Mouse (Mus musculus): ENCODE measurements around the gene Tmem268. TPM values are rescaled to one million over a fixed set of nuclear protein-coding genes. Genes with fewer than 3 reads are reported as not detected.

Gene Tmem268
- polyA plus RNA-seq, 1 experiment from 2014 or later, result 6.2 TPM

GRCm38 (mm10) chr4:63552865-63553264 is 5.7 kb upstream of the Tmem268 start:
- no peak overlapping the region for H3K27ac ChIP-seq (ENCODE audit: low read depth, low read length)
- no peak for ATAC-seq (ENCODE audit: low FRiP score)
- no peak for DNase-seq (ENCODE audit: low spot score, missing footprints)
- no peaks in the 10 kb centered on the region for H3K27me3 ChIP-seq (ENCODE audit: control insufficient read depth, insufficient read depth, low read length)
- 88% methylated on average over 1 of the region's 1 CpGs for WGBS
- H3K9me3 ChIP-seq (ENCODE audit: control insufficient read depth, low read length), result no peaks in the 10 kb centered on the region
- peaks cover 29% of the 10 kb centered on the region for H3K36me3 ChIP-seq (ENCODE audit: control insufficient read depth, insufficient read depth, low read length)
- no peak overlapping the region for H3K4me3 ChIP-seq (ENCODE audit: low read depth, low read length)
- H3K9ac ChIP-seq (ENCODE audit: low read length), result no peak overlapping the region
- H3K4me1 ChIP-seq (ENCODE audit: control insufficient read depth, insufficient read depth, low read length), result peaks cover 23% of the 10 kb centered on the region
- no peak overlapping the region for H3K4me2 ChIP-seq

DNA sequence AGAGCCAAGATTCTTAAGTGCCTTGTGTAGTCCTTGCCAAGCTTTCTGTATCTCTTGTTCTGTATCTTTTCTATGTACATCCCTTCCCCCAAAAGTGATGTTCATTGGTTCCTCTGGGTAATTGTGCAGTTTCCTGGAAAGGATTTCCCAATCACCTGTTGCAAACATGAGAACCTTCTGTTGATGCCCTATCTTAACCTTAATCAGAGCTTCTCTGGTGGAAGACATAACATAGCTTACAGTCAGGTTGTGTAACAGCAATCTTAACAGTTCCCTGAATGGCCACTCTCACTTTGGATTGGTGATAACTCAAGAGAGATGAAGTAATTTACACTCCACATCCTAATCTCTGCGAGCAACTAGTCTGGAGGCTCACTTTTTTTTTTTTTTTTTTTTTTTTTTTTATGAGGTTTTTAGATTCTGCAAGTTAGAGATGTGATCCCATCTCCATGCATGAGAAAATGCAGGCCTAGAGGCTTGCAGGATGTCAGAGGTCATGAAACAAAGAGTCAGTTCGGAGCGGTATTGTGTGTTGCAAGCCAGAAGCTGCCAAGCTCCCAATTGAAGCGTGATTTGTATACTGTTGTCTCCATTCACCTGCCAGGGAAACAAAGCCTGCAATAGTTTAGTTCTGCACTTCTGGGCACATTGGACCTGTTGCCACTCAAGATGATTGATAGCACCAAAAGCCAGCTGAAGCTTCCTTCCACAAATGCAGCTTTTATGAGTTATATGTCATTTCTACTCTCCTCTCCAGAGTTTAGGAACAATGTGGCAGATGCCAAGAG is 4.6 kb upstream of the Tmem268 start:
- DNase-seq (ENCODE audit: low spot score, missing footprints), result no peak

GRCm38 (mm10) chr4:63554616-63555015 is 4.0 kb upstream of the Tmem268 start:
- no peak for ATAC-seq (ENCODE audit: low FRiP score)
- H3K27ac ChIP-seq (ENCODE audit: low read depth, low read length), result no peak overlapping the region; the same call in 1 of the 2 replicates
- peaks cover 38% of the 10 kb centered on the region for H3K4me1 ChIP-seq (ENCODE audit: control insufficient read depth, insufficient read depth, low read length)
- no peak overlapping the region for H3K4me2 ChIP-seq
- peaks cover 16% of the 10 kb centered on the region for H3K36me3 ChIP-seq (ENCODE audit: control insufficient read depth, insufficient read depth, low read length)
- H3K9me3 ChIP-seq (ENCODE audit: control insufficient read depth, low read length), result no peaks in the 10 kb centered on the region
- no peaks in the 10 kb centered on the region for H3K27me3 ChIP-seq (ENCODE audit: control insufficient read depth, insufficient read depth, low read length)
- H3K9ac ChIP-seq (ENCODE audit: low read length), result no peak overlapping the region
- 44% methylated on average over 3 of the region's 3 CpGs for WGBS
- no peak overlapping the region for H3K4me3 ChIP-seq (ENCODE audit: low read depth, low read length)
- DNase-seq (ENCODE audit: low spot score, missing footprints), result no peak

More for the DNA sequence above, 4.6 kb upstream of the Tmem268 start:
- no peak for ATAC-seq (ENCODE audit: low FRiP score)
- Histone ChIP-seq H3K4me2 (no peak overlapping the region), H3K9ac (ENCODE audit: low read length) (no peak overlapping the region), H3K27ac (ENCODE audit: low read depth, low read length) (no peak overlapping the region; the same call in 1 of the 2 replicates), H3K4me1 (ENCODE audit: control insufficient read depth, insufficient read depth, low read length) (peaks cover 32% of the 10 kb centered on the region), H3K4me3 (ENCODE audit: low read depth, low read length) (no peak overlapping the region), H3K9me3 (ENCODE audit: control insufficient read depth, low read length) (no peaks in the 10 kb centered on the region), H3K36me3 (ENCODE audit: control insufficient read depth, insufficient read depth, low read length) (peaks cover 23% of the 10 kb centered on the region), H3K27me3 (ENCODE audit: control insufficient read depth, insufficient read depth, low read length) (no peaks in the 10 kb centered on the region)
- 36% methylated on average over 4 of the region's 4 CpGs for WGBS

- H3K27ac ChIP-seq (ENCODE audit: low read depth, low read length), result no peak overlapping the region
Measured at GRCm38 (mm10) chr4:63555111-63555510, 3.5 kb upstream of the Tmem268 start.

DNA sequence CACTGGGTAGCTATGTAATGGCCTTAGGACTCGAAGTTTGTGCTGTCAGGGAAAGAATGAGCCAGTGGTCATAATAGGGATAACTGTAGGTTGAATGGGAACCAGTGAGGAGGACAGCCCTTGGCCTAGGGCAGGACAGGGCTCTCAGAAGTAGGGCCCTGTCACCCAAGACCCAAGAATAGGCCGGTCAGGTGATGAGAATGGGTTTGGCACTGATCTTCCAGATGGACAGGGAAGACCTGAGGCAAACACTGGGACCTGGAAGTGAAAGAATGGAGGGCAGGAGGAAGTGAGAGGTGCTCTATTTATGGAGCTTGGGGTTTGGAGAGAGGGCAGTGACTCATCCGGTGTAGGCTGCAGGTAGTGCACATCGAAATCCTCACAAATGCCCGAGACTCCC is 1.9 kb upstream of the Tmem268 start:
- H3K27ac ChIP-seq (ENCODE audit: low read depth, low read length), result no peak overlapping the region
- H3K9ac ChIP-seq (ENCODE audit: low read length), result no peak overlapping the region
- no peak for ATAC-seq (ENCODE audit: low FRiP score)
- no peaks in the 10 kb centered on the region for H3K27me3 ChIP-seq (ENCODE audit: control insufficient read depth, insufficient read depth, low read length)
- no peaks in the 10 kb centered on the region for H3K9me3 ChIP-seq (ENCODE audit: control insufficient read depth, low read length)
- WGBS, result 67% methylated on average over 5 of the region's 5 CpGs
- H3K4me3 ChIP-seq (ENCODE audit: low read depth, low read length), result no peak overlapping the region
- H3K4me1 ChIP-seq (ENCODE audit: control insufficient read depth, insufficient read depth, low read length), result peaks cover 45% of the 10 kb centered on the region
- DNase-seq (ENCODE audit: low spot score, missing footprints), result no peak
- no peak overlapping the region for H3K4me2 ChIP-seq
- peaks cover 8% of the 10 kb centered on the region; the same call in 1 of the 2 replicates for H3K36me3 ChIP-seq (ENCODE audit: control insufficient read depth, insufficient read depth, low read length)

More at GRCm38 (mm10) chr4:63555111-63555510, 3.5 kb upstream of the Tmem268 start:
- H3K36me3 ChIP-seq (ENCODE audit: control insufficient read depth, insufficient read depth, low read length), result peaks cover 15% of the 10 kb centered on the region
- H3K27me3 ChIP-seq (ENCODE audit: control insufficient read depth, insufficient read depth, low read length), result no peaks in the 10 kb centered on the region
- 94% methylated on average over 2 of the region's 2 CpGs for WGBS
- H3K4me1 ChIP-seq (ENCODE audit: control insufficient read depth, insufficient read depth, low read length), result peaks cover 41% of the 10 kb centered on the region
- no peak overlapping the region for H3K4me2 ChIP-seq
- H3K9ac ChIP-seq (ENCODE audit: low read length), result no peak overlapping the region
- H3K4me3 ChIP-seq (ENCODE audit: low read depth, low read length), result no peak overlapping the region
- ATAC-seq (ENCODE audit: low FRiP score) (no peak), DNase-seq (ENCODE audit: low spot score, missing footprints) (no peak)
- H3K9me3 ChIP-seq (ENCODE audit: control insufficient read depth, low read length), result no peaks in the 10 kb centered on the region

DNA sequence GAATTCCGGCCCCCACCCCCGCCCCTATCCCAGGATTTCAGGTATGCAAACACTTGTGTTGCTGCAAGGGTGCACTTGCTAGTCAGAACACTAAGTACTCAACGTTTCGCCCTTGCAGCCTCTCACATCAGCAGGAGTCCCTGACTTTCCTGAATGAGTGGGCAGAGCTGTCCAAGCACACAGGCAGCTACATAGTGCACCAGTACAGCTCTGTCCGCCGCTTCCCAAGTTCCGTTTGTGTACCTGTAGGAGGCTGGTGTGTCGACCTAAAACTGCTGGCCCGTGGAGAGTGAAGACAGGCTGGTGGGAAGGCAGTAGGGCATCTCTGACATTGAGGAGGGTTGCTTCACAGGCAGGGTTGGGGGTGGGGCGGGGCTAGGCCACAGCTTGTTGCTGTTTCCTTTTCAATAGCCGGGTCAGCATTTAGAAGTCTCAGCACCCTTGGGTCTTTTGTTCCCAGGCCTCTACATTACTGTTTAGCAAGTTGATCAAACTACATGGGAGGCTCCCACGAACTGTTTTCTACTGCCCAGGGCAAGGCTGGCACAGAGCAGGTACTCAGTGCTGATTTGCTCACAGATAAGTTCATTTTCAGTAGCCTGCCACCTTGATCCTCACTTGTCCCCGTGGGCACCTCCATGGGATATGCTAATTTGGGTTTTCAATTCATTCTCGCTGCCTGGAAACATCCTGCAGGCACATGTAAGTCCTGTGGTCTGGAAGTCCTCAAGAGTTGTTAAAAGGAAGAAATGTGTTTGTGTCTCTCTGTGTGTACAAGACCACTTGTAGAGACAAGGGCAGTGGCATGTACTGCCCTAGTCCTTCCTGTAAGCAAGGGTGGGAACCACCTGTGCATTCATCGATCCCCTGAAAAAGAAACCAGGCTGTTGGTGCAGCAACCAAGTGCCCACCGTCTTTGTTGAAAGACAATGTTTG is 1.2 kb upstream of the Tmem268 start:
- Histone ChIP-seq H3K36me3 (ENCODE audit: control insufficient read depth, insufficient read depth, low read length) (peaks cover 1% of the 10 kb centered on the region; the same call in 1 of the 2 replicates), H3K9ac (ENCODE audit: low read length) (no peak overlapping the region), H3K4me3 (ENCODE audit: low read depth, low read length) (no peak overlapping the region), H3K4me2 (peak overlapping the region; percentile 82), H3K27me3 (ENCODE audit: control insufficient read depth, insufficient read depth, low read length) (no peaks in the 10 kb centered on the region), H3K9me3 (ENCODE audit: control insufficient read depth, low read length) (no peaks in the 10 kb centered on the region), H3K27ac (ENCODE audit: low read depth, low read length) (no peak overlapping the region), H3K4me1 (ENCODE audit: control insufficient read depth, insufficient read depth, low read length) (peaks cover 45% of the 10 kb centered on the region)
- ATAC-seq (ENCODE audit: low FRiP score) (no peak), DNase-seq (ENCODE audit: low spot score, missing footprints) (peak; percentile 90)
- WGBS, result 24% methylated on average over 16 of the region's 16 CpGs

GRCm38 (mm10) chr4:63559127-63559697 is 631 bp downstream of the Tmem268 start:
- H3K4me3 ChIP-seq (ENCODE audit: low read depth, low read length), result peak overlapping the region; percentile 63
- ATAC-seq (ENCODE audit: low FRiP score), result 0 out of 2 replicates have a peak, but pooled peaks have one; percentile 2
- DNase-seq (ENCODE audit: low spot score, missing footprints), result peak; percentile 91

GRCm38 (mm10) chr4:63560079-63560478 is 1.5 kb downstream of the Tmem268 start:
- peaks cover 30% of the 10 kb centered on the region for H3K4me1 ChIP-seq (ENCODE audit: control insufficient read depth, insufficient read depth, low read length)
- DNase-seq (ENCODE audit: low spot score, missing footprints) (peak; percentile 85), ATAC-seq (ENCODE audit: low FRiP score) (no peak)
- H3K36me3 ChIP-seq (ENCODE audit: control insufficient read depth, insufficient read depth, low read length), result no peaks in the 10 kb centered on the region
- H3K27ac ChIP-seq (ENCODE audit: low read depth, low read length), result no peak overlapping the region
- H3K4me2 ChIP-seq, result 0 out of 2 replicates have a peak overlapping the region, but pooled peaks have one; percentile 3
- H3K9ac ChIP-seq (ENCODE audit: low read length), result no peak overlapping the region
- H3K9me3 ChIP-seq (ENCODE audit: control insufficient read depth, low read length), result no peaks in the 10 kb centered on the region
- H3K27me3 ChIP-seq (ENCODE audit: control insufficient read depth, insufficient read depth, low read length), result no peaks in the 10 kb centered on the region
- WGBS, result 49% methylated on average over 8 of the region's 8 CpGs
- no peak overlapping the region for H3K4me3 ChIP-seq (ENCODE audit: low read depth, low read length)

More at GRCm38 (mm10) chr4:63559127-63559697, 631 bp downstream of the Tmem268 start:
- H3K27ac ChIP-seq (ENCODE audit: low read depth, low read length), result no peak overlapping the region
- H3K4me2 ChIP-seq, result peak overlapping the region; percentile 82
- H3K27me3 ChIP-seq (ENCODE audit: control insufficient read depth, insufficient read depth, low read length), result no peaks in the 10 kb centered on the region
- no peaks in the 10 kb centered on the region for H3K36me3 ChIP-seq (ENCODE audit: control insufficient read depth, insufficient read depth, low read length)
- WGBS, result 45% methylated on average over 9 of the region's 9 CpGs
- H3K4me1 ChIP-seq (ENCODE audit: control insufficient read depth, insufficient read depth, low read length), result peaks cover 38% of the 10 kb centered on the region
- peak overlapping the region; percentile 87; the same call in 1 of the 2 replicates for H3K9ac ChIP-seq (ENCODE audit: low read length)
- H3K9me3 ChIP-seq (ENCODE audit: control insufficient read depth, low read length), result no peaks in the 10 kb centered on the region

Data from midbrain, embryonic 11.5 days (tissue).